Mouse (Mus musculus): ENCODE results near the gene Aff3.
"Not testable (repeated sequence)": the region's sequence is repeated elsewhere in the genome, so short reads cannot be mapped to it uniquely, and the experiment has no call there.

DNA sequence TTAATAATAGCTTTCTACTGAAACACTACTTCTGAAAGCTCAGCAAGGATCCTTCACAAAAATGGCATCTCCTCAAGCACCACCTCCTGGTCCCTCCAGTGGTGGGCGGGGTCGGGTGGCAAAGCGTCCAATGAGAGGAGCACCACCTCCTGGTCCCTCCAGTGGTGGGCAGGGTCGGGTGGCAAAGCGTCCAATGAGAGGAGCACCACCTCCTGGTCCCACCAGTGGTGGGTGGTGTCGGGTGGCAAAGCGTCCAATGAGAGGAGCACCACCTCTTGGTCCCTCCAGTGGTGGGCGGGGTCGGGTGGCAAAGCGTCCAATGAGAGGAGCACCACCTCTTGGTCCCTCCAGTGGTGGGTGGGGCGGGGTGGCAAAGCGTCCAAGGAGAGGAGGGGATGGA, 234.4 kb downstream of the Aff3 start:
- not testable (repeated sequence) for TF ChIP-seq CTCF, POLR2A (IDR thresholded peaks at IDR 0.05; ENCODE audit: insufficient read depth, low read depth, low read length)
